ENCODE assay signal across 25 mouse cellular contexts in the genomic region with DNA sequence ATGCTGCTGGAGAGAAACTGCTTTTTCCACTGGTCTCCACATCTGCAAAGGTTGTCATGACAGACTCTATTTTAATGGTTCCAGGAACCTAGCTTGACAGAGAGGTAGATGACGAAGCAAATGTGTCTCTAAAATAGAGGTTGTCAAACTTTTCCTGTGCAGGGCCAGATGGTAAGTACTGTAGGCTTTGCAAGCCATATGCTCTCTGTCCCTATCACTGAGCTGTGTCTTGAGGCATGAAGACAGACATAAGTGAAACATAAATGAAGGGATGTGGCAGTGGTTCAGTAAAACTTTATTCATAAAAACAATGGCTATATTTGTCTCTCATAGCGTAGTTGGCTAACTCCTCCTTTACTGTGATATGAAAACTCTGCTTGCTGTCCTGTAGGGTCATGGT.
"Had no signal": no experiment of that assay in that cellular context is flagged by ENCODE, and none has a peak within 500 bp of the region (broad histone marks: within the 10 kb centered on the region; RNA-seq: fewer than 3 reads in every experiment).

No protein-coding gene starts in this region.

- DNase-seq: gastrocnemius, adult 2 months; gastrocnemius, postnatal 10 days; gastrocnemius, postnatal 25 days; heart, adult 2 months; heart, postnatal 10 days; heart, postnatal 4 days; kidney, adult 18-20 months; kidney, adult 8-10 months; kidney, postnatal 10 days; kidney, postnatal 36 days; layer of hippocampus, adult 9-11 months; layer of hippocampus, postnatal 36 days; left cerebral cortex, postnatal 4 days had no signal

- H3K36me3 ChIP-seq: heart, embryonic 12.5 days; hindbrain, embryonic 10.5 days; hindbrain, embryonic 12.5 days; intestine, embryonic 15.5 days; limb, embryonic 12.5 days; limb, embryonic 15.5 days; liver, embryonic 12.5 days had no signal

- H3K9me3 ChIP-seq: hindbrain, embryonic 10.5 days; hindbrain, embryonic 12.5 days; intestine, embryonic 15.5 days; limb, embryonic 12.5 days; limb, embryonic 15.5 days; liver, embryonic 12.5 days had no signal

- H3K27ac ChIP-seq: gastrocnemius, adult 2 months; heart, adult 2 months; hindbrain, embryonic 10.5 days; hindbrain, embryonic 12.5 days; hindbrain, embryonic 14.5 days; intestine, embryonic 15.5 days; limb, embryonic 12.5 days; limb, embryonic 15.5 days; liver, embryonic 12.5 days; liver, embryonic 14.5 days had no signal

- H3K27me3 ChIP-seq: heart, embryonic 12.5 days; hindbrain, embryonic 12.5 days; intestine, embryonic 15.5 days; liver, embryonic 12.5 days had no signal

- H3K4me3 ChIP-seq: gastrocnemius, adult 2 months; heart, adult 2 months; heart, embryonic 12.5 days; hindbrain, embryonic 10.5 days; hindbrain, embryonic 12.5 days; intestine, embryonic 15.5 days; limb, embryonic 12.5 days; limb, embryonic 15.5 days; liver, embryonic 12.5 days had no signal

- H3K4me1 ChIP-seq: heart, embryonic 12.5 days; hindbrain, embryonic 10.5 days; hindbrain, embryonic 12.5 days; intestine, embryonic 15.5 days; limb, embryonic 12.5 days; liver, embryonic 12.5 days had no signal

- H3K4me2 ChIP-seq: heart, embryonic 12.5 days; hindbrain, embryonic 12.5 days; hindbrain, embryonic 14.5 days; intestine, embryonic 15.5 days; limb, embryonic 12.5 days; limb, embryonic 15.5 days; liver, embryonic 12.5 days had no signal

- ATAC-seq: hindbrain, embryonic 16.5 days; inflammation-experienced regulatory T-cells, adult 6 months; intestine, embryonic 15.5 days; intestine, postnatal 0 days; liver, embryonic 12.5 days had no signal

- H3K9ac ChIP-seq: heart, embryonic 12.5 days; hindbrain, embryonic 12.5 days; hindbrain, embryonic 14.5 days; intestine, embryonic 15.5 days; limb, embryonic 12.5 days; limb, embryonic 15.5 days; liver, embryonic 12.5 days; liver, embryonic 14.5 days had no signal
